Mouse (Mus musculus) spleen, embryonic (tissue): ENCODE results near the gene Ceacam9.

Source experiments
- CTCF ChIA-PET: fragments of 350-600 bp; sonication (Branson Sonifier 250); formaldehyde crosslinking; loops from one replicate; lab custom pipeline; 2022; lab: Charles Lee

Gene Ceacam9

GRCm38 (mm10) chr7:16739056-16739604, 17.4 kb downstream of the Ceacam9 start:
- CTCF ChIA-PET: interaction anchor here (1.4 kb wide), 1 partner anchor 8 kb away, joined by 3 read pairs; no protein-coding TSS in a partner anchor

DNA sequence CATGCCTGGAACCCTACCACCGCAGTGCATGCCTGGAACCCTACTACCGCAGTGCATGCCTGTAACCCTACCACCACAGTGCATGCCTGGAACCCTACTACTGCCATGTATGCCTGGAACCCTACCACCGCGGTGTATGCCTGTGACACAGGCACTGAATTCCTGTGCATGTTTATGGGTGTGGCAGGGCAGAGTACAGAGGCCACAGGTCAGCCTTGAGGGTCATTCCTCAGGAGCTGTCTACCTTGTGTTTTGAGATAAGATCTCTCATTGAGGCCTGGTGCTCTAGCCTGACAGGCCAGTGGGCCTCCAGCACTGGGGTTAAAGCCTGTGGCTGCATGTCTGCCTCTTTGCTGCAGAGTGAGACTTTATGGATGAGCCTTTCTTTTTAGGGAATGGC, 23.6 kb downstream of the Ceacam9 start:
- CTCF ChIA-PET: interaction anchor here (0.7 kb wide), 2 partner anchors 62 to 210 kb away, joined by 9 to 11 read pairs; no protein-coding TSS in a partner anchor

DNA sequence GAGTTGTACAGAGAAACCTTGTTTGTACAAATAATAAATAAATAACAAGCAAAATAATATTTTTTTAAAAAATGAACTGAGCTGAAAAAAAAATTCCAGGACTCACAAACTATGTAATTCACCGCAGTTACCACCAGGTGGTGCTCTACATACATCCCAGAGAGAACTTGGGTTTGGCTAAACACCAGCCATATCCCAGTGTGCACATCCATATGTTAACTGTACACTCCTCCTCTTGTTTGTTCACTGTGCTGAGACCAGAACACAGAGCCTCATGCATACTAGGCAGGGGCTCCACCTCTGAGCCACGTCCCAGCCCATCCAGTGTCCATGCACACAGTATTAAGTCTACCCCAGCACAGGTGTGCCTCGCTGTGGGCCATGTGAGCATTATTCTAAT, 24.4 kb downstream of the Ceacam9 start:
- CTCF ChIA-PET: interaction anchor here (0.6 kb wide), 1 partner anchor 62 kb away, joined by 16 read pairs; no protein-coding TSS in a partner anchor

DNA sequence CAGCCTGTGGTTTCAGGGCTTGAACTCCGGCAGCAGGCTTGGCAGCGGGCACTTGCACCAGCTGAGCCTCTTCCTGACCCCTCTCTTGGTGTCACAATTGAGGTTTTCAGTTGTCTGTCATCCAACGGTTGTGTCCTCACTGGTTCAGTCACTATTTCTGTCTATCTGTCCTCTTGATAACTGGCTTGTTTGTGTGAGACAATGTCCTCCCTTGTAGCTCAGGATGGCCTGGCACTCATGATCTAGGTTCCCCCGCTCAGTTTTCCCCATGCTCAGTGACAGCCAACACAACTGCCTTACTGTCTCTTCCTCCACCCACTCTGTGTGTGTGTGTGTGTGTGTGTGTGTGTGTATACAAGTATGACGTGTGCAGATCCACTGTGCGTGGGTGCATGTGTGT, 25.9 kb downstream of the Ceacam9 start:
- CTCF ChIA-PET: interaction anchor here (1.1 kb wide), 1 partner anchor 9 kb away, joined by 3 read pairs; the partner anchor contains the start of gene Ap2s1

DNA sequence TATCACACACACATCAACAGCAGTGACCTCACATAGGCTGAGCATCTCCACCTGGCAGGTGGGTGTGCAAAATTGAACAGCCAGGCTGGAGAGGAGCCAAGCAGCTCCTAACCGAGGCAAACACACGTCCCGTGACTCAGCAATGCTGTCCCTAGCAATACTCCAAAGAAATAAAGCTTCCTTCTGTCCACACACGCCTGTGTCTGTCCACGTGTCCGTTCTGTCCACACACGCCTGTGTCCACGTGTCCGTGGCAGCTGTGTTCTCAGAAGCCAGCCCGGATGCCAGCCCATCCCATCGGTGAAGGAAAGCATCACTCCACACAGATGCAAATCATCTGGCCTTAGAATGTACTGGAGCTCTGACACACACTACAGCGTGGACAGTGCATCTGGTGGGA, 30.3 kb downstream of the Ceacam9 start:
- CTCF ChIA-PET: no interaction called here

DNA sequence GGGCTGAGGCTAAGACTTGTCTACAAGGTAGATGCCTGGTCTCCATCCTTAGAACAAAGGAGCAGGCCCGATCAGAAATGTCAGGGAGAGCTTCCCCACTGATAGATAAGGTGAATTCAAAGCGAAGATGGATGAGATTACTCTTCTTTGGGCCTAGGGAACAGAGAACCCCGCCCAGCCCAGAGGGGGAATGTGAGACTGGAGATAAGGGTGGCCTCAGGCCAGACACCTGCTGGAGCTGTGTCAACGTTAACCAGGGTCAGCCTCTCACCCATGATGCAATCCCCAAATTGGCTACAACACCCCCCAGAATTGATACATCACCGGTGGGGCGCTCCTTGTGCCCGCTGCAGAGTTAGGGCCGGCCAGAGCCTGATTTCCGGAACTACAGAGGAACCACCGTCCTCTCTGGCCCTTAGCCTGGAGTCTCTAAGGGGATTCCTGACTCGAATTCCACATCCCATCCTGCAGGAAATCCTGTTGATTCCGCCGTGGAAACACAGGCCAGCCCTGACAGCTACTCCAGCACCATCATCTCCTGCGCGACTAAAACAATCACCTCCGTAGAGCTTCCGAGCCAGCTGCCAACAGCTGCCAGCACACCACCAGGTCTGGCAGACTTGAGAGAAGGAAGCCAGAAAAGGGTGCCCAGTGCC, 33.8 kb downstream of the Ceacam9 start:
- CTCF ChIA-PET: no interaction called here

DNA sequence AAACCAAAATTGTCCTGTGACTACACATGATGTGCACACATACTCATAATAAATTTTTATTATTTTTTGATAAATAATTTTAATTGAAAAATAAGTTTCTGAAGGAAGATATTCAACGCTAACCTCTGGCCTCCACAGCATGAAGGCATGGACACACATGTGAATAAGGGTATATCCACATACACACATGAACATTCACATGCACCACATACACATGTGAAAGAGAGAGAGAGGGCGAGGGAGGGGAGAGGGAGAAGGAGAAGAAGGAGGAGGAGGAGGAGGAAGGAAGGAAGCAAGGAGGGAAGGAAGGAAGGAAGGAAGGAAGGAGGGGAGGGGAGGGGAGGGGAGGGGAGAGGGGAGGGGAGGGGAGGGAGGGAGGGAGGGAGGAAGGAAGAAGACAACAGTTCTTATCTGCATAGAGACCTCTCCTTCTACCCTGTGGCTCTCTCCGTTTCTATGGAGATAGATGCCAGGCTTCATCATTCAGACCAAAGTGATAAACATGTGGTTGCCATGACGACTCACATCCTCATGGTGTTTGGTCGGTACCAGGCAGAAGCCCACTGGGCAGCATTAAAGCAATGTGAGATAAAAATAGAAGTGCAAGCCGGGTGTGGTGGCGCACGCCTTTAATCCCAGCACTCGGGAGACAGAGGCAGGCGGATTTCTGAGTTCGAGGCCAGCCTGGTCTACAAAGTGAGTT, 37.3 kb downstream of the Ceacam9 start:
- CTCF ChIA-PET: no interaction called here

DNA sequence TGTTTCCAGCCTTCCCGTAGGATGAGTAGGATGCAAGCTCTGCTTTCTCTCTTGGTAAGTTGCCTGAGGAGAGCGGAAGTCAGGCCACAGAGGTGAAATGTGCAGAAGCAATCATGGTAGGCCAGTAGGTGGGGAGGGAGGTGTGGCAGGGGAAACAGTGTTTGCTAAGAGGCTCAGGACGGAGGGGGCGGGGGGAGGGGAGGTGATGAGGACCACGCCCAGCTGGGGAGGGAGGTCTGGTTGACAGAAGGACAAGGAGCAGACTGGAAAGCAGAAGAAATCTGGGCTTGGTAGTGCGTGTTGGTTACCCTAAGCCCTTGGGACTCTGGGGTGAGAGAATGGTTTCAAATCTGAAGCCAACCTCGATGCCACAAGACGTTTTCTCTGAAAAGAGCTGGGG, 38.6 kb downstream of the Ceacam9 start:
- CTCF ChIA-PET: interaction anchor here (0.6 kb wide), 2 partner anchors 9 to 161 kb away, joined by 4 read pairs; no protein-coding TSS in a partner anchor

GRCm38 (mm10) chr7:16761005-16761481, 39.3 kb downstream of the Ceacam9 start:
- CTCF ChIA-PET: interaction anchor here (0.6 kb wide), 1 partner anchor 78 kb away, joined by 8 read pairs; no protein-coding TSS in a partner anchor

- CTCF ChIA-PET: no interaction called here
Measured at GRCm38 (mm10) chr7:16761630-16762029, 39.9 kb downstream of the Ceacam9 start.

DNA sequence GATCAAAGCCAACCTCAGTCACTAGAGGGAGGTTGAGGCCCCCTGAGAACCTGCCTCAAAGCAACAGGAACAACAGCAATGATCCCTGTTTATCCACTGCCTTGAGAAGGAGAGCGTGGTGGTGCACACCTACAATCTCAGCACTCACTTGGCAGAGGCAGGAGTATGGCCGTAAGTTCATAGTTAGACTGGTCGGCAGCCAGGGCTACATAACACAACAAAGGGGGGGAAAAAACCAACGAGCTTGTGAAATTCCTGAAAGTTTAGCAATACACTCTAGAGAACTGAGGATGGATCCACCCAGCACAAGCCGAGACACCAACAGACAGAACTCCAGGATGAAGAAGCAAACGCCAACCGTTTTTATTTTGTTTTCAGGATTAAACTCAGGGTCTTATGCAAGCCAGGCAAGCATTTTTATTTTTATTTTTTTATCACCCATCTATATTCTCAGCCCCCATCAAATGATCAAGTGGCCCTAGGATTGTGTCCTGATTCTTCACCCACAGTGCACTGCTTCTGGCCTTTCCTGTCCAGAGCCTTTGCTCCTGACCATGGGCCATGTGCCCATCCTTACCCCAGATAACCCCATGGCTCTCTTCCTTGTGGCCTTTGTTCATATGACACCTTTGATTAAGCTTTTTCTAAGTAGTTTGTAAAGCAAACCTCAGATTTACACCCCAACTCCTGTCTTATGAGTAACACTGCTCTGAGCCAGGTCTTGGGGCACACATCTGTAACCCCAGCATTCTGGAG, 41.9 kb downstream of the Ceacam9 start:
- CTCF ChIA-PET: no interaction called here

- CTCF ChIA-PET: no interaction called here
Measured at GRCm38 (mm10) chr7:16766443-16766842, 44.7 kb downstream of the Ceacam9 start.
